Mouse (Mus musculus) fat pad, adult 2 months (tissue): ENCODE measurements around the gene Cd47.

Source experiments
- DNase-seq: peaks from one replicate; pipeline ENCODE4 v3.0.0-alpha.2; 2011; ENCODE audit warnings: low read depth, low spot score; ENCODE audit errors: extremely low read depth

Gene Cd47

DNA sequence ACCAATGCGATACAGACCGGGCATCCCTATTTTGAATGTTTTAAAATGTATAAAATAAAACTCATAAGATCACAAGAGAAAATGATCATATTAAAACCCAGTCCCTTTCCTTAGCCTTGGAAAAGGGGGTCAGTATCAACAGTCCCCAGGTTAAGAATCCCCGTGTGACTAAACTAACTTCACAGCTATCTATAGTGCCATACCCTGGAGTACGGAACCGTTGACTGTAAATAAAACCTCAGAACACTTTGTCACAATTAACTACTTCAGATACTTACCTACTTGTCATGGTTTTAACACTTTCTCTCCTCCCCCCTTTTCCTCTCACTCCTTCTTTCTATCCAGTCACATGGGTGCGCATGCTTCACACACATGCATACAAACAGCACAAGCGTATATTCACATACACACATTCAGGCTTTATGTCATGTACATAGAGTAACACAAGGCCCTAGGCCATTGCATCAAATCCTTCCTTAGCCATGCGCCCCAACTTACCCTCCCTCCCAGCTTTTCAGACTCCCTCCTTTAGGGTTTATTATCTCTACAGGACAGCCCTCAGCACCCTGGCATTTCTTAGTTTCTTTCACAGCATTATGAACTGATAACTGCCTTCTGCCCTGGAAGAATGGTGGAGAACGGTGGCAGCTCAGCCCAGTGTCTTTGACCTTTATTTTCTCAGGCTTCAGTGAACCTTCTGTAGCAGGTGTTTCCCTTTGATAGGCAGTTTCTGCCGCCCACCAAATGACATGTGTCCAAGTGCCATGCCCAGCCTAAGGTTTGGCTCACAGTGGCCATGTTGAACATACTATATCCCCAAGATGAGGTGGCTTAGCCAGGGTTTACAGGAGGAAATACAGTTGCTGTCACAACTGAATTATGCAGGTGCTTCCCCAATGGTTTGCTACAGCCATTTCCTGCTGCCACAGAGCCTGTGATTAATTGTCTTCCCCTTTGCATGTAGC, at the start of gene Cd47:
Gene Cd47, plus strand, starts transcription at position 937 of the 965 bp plus-strand sequence.
- no peak for DNase-seq

DNA sequence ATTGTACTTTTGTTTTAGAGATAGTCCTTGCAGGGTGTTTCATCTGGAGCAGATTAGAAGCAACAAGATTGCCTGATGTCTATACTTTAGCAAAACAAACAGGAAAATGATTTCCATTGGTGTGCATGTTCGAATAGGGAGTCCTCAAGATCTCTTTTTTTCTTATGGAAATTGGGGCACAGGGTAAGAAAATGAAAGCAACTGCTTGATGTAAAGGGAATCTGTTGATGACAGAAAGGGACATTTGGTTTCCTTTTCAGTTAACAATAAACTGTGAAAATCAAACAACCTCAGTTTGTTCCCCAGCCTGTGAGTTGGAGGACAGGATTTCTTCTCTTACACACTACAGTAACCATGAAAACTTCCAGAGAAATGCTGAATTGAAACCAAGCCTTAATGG, 47.4 kb upstream of the Cd47 start:
- DNase-seq, result no peak

DNA sequence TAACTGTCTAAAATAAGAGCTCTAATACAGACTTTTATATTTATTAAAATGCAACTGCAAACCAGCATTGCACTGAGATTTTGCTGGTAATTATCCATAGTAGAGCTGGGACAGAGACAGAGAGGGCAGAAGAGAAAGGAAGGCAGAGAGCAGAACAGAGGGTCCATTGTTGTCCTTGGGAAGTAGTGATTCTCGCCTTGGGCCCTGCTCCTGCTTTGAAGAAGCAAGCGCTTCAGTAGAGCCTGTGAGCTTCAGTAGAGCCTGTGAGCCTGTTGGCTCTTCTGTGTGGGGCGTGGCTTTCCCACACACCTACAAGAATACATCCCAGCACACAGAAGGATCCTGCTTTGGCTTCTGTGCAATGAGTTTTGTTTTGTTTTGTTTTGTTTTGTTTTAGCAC, 47.0 kb upstream of the Cd47 start:
- DNase-seq, result no peak

DNA sequence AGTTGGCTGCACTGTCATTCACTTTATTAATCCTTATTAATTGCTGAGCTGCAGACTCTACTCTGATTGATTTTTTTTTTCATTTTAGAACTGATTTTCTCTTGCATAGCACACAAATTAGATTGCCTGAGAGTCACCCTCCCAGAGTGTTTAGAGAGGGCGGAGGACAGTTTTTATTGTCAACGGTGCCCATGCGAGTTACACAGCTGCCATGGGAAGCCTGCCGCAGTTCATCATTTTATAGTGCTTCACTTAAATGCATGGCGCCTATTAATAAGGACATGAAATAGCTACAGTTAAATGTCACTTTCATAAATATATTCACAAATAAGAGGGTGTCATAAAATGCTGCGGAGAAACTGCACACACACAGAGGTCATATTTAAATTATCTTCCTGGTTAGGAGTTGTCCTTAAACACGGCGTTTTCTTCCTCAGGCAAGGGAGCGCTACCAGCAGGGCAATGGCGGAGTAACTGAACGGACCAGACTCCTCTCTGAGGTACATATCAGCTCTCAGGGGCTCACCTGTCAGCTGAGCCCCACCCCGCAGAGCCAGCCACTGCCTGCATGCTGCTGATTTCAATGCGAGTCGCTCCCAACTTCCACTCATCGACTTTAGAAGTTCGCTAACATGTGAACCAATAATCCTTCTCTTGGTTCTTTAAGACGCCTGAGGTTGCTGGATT, 39.7 kb upstream of the Cd47 start:
- no peak for DNase-seq

DNA sequence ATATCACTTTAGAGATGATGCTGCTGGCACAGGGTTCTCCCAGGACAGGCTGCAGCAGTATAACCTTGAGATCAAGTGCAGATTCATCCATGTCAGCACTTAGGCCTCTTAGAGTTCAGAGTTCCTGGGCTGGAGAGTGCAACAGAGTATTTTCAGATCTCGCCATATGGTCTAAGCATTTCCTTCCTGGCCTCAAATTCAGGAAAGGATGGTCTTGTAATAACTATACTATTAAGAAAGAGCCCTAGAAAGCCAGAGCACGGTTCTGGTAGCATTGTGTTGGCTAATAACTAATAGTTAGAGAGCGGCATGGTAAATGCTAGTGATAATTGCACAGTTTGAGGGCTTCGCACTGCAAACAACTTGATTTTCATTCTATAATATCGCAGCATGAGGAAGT, 38.4 kb upstream of the Cd47 start:
- DNase-seq, result no peak

DNA sequence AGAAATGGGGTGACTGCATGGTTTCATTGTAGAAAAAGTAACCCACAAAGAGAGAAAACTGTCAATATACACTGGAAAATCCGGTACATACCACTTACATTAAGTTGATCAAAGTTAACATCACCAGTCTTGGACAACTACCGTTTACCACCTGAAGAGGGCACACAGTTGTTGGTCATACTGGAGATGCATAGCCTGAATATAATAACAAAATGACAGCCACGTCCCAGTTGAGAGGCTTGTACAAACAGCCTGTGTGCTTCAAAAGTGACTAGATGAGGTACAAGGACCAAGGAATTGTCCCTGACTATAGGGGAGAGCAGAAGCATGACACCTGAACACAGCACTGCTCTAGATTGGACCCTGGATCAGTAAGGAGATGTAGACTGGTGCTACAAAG, 34.0 kb upstream of the Cd47 start:
- DNase-seq, result no peak

DNA sequence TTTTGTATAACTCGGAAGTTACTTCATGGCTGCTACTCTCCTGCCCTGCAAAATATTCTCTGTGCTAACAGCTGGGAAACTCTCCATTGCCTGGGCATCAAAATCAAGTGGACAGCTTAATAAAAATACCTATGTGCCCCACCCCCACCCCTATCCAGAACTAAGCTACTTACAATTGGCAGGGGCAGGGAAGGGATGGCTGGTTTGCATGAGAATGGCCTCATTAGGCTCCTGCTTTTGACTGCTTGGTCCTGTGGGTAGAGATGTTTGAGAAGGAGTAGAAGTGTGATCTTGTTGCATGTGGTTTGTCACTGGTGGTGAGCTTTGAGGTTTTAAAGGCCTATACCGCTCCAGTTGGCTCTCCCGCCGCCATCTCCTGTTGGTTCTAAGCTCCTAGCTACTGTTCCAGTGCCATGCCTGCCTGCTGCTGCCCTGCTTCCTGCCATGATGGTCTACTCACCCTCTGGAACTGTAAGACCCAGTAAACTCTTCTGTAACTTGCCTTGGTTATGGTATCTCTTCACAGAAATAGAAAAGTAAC, 31.8 kb upstream of the Cd47 start:
- DNase-seq, result no peak

DNA sequence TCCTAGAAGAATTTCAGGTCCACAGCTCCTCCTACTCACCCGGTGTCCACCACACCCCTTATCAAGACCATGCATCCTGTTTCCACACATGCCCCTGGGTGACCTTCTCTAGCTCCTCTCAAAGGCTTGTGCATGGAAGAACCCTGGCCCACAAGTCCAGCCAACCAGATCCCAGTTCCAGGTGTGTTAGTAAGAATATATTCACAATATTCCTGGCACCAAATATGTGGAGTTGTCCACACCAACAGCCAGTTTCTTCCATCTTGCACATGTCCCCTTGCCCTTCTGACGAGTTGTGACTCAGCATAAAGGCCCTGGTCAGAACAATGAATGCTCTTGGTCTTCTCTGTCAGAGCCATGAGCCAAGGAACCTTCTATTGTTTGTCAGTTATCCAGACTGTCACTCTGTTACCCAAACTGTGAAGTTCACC, 30.5 kb upstream of the Cd47 start:
- no peak for DNase-seq

DNA sequence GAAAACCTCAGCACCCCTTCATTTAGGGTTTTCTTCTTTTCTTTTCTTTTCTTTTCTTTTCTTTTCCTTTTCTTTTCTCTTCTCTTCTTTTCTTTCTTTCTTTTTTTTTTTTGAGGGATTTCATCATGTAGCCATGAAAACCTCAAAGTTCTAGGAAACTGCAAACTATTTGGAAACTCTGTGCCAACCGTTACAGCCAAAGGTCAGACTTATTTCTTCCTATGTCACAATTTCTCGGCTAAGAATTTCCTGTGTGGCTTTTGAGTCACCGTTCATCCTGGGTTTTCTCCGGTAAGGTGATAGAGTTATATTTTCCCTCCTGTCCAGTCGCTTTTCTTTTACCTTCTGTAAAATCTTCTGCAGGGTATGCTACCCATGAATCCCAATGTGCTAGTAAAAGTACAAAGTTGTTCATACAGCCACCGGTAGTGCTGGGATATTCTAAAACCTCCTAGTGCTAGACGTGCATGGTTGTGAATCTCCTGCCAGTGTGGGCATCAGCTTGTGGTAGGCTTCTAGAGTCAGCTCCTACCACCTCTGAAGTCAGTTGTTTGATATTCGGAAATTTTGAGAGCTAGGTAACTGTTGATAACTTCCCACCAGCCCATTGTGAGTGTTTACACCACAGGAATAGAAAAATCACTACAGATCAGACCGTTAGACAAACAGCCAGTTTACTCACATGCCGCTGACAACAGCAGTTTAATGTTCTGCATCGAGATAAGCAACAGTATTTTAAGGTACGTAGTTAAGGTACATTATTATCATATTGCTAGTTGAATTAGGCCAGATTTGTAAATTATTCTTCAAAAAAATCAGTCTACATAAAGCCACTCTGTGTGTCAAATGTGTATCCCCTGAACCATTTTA, 29.8 kb upstream of the Cd47 start:
- no peak for DNase-seq

DNA sequence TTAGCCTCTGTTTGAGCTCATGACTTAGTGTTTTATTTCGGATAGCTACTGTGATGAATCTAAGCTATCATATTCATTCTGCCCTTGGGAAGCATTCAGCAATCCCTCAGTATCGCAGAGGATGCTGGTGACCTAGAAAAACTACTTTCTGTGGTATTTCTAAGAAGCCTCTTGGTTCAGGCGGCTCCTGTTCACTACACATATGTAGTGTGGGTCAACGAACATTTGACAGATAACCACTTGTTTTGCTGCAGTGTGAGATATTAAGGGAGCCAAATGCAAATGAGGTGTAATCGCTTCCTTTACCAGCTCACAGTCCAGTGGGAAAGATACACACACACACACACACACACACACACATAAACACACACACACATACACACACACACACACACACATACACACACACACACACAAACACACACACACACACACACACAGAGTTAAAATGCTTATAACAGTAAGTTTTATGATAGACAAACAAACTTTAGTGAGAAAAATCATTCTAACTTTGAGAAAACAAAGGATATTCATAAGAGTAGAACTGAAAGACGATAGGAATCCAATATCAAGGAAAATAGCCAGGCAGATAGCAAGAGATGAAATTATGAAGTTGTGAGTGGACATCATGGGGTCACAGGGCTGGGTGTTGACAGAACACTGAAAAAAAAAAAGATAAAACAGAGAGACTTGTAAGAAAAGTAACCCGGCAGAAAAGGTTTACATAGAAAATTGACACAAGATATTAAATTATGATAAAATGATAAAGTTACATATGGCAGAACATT, 28.5 kb upstream of the Cd47 start:
- no peak for DNase-seq

DNA sequence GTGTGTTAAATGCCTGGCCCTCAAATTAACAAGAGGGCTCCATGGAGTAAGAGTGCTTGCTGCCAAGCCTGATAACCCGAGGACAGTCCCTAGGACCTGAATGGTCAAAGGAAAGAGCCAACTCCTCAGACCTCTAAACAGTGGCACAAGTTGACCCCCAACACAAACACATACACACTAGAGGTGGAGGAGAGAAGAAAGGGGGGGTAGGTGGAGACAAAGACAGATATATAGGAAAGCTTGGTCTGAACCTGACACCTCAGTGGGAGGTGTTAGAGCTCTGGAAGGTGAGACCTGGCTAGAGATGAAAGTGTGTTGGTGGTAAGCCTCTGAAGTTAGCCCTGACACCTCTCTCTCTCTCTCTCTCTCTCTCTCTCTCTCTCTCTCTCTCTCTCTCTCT, 27.8 kb upstream of the Cd47 start:
- no peak for DNase-seq

DNA sequence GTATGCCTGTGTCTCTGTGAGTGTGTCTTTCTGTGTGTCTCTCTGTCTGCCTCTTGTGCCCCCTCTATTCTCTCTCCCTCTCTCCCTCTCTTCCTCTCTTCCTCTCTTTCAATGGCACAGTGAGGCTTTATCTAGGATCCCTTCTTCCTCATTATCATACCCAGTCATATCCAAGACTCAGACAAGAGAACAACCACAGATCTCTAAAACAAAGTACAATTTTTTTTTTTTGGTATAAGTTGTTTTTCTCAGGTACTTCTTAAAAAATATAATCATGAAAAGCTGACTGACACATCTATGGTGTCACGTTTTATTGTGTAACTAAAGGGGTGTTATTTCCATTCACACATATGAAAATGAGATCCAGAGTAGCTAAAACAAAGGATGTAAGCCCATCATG, 27.3 kb upstream of the Cd47 start:
- no peak for DNase-seq

DNA sequence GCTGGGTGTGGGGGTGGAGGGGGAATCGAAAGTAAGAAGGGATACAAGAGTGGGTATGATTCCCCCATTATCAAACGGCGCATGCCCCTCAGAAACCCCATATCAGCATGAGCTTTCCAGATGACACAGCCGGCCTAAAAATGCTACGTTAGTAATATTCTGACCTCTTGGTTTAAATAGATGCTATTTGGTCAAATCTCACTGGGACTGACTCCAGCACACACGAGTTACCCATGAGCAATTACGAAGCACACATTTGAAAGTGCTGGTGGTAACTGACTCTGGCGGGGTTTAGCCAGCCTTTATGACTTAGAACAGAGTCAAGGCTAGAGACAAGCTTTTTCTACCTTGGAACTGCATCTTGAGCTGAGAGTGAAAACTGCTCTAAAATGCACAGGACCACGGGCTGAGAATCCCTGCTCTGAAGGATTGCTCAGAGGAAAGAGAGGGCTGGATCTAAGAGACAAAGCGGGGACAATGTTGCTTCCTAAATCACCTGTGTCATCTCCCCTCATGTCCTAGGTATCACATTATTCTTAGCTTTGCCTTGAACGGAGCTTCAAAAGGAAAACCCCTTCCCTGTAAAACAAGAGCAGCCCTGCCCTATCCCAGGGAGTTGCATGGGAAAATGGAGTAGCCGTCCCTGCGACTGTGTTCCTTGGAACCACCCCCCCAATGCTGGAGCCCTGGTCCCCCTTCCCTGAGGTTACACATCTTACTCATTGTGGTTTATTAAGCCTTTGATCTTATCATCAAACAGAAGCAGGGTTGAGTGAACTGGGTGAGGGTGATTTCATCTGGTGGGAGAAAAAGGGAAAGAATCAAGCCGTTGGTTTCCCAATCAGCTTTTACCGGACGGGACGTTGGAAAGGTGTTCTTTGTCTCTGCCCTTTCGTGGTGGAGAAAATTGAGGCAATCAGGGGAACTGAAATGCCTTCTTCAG, 26.0 kb upstream of the Cd47 start:
- no peak for DNase-seq

DNA sequence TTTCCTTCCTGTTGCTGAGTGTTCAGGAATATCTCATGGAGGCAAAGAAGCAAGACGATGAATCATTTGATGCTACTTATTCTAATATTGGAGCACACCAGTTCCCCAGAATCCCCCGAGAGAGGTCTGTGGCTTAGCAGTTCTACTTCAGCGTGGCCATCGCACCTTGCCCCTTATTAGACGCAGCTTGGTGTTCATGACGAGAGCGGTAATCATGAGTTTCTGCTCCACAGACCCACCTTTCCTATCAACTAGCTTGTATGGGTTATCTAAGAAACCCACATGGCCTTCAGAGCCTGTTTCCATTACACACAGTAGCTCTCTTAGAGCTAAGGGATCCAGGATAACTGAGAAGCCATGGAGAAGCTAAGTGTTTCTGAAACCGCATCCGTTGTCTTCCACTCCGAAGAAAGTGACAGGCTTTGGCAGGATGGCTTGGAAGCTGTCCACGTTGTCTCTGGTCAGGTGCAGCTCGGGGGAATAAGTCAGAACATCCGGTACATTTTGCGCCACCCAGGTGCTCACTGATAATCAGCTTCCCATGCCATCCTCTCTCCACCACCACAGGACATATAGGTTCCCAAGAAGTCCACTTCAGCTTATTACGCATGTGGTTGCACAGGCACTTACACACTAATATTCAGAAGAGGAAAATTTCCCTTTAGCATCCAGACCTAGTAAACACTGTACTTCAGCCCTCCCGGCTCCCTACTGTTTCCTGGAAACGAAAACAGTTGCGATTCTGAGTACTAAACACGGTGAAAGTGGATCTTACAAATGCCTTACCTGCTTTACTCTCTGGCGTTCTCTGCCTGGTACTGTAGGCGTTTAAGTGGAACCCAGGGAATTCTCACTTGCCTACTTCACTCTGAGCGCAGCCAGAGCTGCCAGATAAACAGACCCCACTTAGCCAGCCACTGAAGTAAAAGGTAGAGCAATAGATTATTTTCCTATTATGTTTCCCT, 25.0 kb upstream of the Cd47 start:
- DNase-seq, result no peak

DNA sequence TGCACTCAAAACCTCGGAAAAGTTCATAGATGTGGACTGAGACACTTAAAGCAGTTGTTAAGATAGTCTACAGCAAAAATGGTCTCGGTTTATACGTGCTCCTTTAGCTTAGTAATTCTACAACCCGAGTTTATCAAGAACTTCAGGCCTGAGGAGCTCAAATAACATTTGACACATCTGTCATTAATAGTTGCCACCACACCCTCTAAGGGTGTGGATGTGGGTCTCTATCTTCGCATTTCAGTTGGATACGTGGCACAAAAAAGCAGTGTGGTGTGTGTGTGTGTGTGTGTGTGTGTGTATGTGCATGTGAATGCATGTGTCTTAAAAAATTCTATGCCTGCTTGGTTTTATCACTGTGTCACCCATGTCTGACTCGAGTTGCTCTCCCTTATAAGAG, 23.4 kb upstream of the Cd47 start:
- no peak for DNase-seq

DNA sequence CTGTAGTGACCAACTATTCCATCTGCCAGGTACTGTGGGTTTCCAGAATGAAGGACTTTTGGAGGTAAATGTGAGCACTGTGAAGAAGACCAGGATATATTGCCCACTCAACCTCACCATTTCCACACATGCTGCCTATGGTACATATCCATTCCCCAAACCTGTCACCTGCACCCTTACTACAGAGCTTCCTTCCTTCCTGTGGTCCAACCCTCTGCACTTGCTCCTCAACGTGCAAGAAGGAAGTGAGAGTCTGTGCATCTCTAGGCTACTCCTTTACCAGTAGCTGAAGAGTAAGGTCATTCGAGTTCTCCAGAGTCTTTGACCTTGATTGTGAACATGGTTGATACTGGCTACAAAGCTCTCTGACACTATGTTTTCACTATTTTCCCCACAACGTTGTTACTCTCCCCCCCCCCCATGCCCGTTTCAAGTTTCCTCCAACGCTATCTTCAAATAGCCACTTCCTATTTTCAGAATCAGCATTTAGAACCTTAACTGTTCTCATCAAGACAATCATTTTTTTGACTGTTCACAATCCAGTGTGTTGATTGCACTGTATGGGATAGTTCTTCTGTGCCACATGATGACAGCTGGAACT, 18.7 kb upstream of the Cd47 start:
- DNase-seq, result no peak

DNA sequence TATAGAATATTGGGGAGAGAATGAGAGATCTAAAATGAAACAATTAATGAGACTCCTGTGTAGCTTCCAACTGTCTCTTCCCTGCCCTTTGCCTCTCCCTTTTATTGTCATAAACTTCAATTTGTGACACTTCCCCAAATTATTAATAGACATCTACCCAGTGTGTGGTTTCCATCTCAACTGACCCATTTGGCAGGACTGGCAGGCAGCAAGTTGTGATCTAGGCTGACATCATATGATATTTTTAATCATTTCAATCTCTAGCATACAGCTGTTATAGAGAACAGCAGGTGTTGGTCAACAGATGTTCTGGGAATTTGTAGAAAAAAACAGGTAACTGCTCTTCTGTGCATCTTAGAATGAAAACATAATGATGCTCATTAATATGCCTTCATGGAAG, 17.0 kb upstream of the Cd47 start:
- no peak for DNase-seq

DNA sequence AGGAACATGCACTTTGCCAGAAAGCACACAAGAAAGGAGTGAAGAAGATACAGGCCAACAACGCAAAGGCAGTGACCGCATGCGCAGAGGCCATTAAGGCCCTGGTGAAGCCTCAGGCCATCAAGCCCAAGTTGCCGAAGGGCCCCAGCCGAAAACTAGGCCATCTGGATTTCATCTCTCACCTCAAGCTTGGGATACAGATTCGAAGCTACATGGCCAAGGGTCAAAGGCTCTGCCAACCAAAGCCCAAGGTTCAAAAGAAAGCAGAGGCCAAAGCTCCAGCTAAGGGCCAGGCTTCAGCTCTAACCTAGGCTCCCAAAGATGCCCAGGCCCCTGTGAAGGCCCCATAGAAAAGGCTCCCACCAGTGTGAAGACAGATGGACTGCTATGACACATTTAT, 14.2 kb upstream of the Cd47 start:
- no peak for DNase-seq
